Mouse (Mus musculus): Measurements from ENCODE around the gene Zbtb20. TPM values are rescaled to one million over a fixed set of nuclear protein-coding genes. Genes with fewer than 3 reads are reported as not detected.

The Zbtb20 gene
- polyA plus RNA-seq, 1 experiment = 9.6 TPM

DNA sequence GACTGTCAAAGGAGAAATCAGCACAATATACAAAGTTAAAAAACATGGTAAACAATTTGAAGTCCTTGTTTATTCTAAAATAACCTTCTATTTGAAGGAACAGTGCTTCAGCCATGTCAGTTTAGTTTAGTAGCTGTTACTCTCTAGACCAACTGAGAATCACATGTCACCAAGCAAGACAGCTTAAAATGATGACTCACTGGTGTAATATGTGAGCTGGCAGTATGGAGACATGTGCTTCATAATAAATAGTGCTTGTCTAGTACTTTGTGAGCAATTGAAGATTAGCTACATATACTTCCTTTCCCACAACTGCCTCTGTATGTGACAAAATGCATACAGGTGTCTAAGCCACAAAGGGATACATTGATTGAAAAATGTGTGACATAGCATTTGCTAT, 470.4 kb downstream of the Zbtb20 start:
- TF ChIP-seq CTCF (IDR thresholded peaks at IDR 0.05; ENCODE audit: extremely low read depth, insufficient read length, insufficient replicate concordance, low read depth, low read length) = no peak
- TF ChIP-seq POLR2A (IDR thresholded peaks at IDR 0.05; ENCODE audit: low read depth, low read length) = no peak
- H3K4me1 ChIP-seq (ENCODE audit: control insufficient read depth, insufficient read depth, insufficient read length, low read length) = no peaks in the 10 kb centered on the region

DNA sequence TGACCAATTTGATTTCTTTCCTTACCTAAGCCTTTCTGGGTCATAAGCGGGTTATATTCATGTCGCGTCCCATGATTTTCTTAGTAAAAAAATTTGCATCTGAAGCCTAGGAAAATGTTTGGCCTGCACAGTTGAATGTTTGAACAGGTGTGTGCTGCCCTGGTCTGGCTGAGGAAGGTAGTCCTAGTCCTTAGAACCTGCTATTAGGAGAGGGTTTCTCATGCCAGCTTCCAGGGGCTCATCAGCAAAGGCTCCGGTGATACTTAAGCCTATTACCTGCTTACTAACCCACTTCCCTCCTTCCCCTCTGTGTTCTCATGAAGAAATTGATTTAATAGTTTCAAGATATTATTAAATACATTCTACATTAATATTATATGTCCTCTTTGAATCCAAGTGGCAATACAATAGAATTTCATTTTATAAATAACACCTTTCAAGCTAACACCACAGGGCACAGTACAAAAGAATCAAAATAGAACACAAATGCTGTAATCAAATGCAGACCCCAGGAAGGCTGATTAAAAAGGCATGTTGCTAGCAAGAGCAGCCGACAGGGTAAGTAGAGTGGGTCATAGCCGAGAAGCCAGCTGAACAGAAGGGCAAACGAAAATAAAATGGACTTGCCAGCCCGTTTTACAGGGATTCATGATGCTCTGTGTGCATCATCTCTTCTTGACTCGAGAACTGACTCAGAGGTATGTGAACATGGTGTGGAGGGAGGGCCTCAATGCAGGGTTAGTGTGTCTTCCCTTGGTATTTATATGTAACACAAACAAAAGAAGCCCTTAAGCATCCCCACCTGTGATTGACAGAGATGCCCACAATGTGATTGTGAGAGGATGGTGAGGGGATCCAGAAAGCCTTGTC, 480.3 kb downstream of the Zbtb20 start:
- H3K4me3 ChIP-seq (ENCODE audit: low read depth, low read length) = no peak overlapping the region
- WGBS = 93% methylated on average over 9 of the region's 9 CpGs

More for the DNA sequence above, 470.4 kb downstream of the Zbtb20 start:
- Histone ChIP-seq H3K27me3 (ENCODE audit: control insufficient read depth, insufficient read depth, low read length) (no peaks in the 10 kb centered on the region), H3K36me3 (ENCODE audit: control insufficient read depth, insufficient read depth, low read length) (no peaks in the 10 kb centered on the region), H3K27ac (ENCODE audit: insufficient read depth, low read depth, low read length) (no peak overlapping the region), H3K4me3 (ENCODE audit: low read depth, low read length) (no peak overlapping the region)

DNA sequence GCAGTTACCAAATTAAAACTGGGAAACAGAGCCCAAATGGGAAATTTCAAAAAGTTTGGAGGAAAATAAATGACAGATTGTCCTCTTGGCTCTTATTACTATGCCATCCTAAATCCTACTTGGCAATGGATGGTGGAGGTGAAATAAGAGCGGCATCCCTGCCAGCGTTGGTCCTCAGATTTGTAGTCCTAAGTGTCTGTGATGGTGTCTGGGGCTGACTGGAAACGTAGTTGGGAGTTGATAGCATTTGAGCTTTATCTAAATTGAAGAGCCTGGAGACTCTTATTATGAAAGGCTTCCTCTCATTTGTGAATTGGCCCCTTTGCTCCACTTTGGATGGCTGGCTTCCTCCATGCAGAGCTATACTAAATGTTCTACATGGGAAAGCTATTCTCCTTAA, 483.9 kb downstream of the Zbtb20 start:
- 0 out of 2 replicates have a peak, but pooled peaks cover 2% of the 10 kb centered on the region for H3K4me1 ChIP-seq (ENCODE audit: control insufficient read depth, insufficient read depth, insufficient read length, low read length)
- WGBS = 84% methylated on average over 3 of the region's 3 CpGs
- TF ChIP-seq CTCF (IDR thresholded peaks at IDR 0.05; ENCODE audit: extremely low read depth, insufficient read length, insufficient replicate concordance, low read depth, low read length) (no peak), POLR2A (IDR thresholded peaks at IDR 0.05; ENCODE audit: low read depth, low read length) (no peak)
- no peak overlapping the region for H3K4me3 ChIP-seq (ENCODE audit: low read depth, low read length)
- H3K36me3 ChIP-seq (ENCODE audit: control insufficient read depth, insufficient read depth, low read length) = no peaks in the 10 kb centered on the region
- H3K27me3 ChIP-seq (ENCODE audit: control insufficient read depth, insufficient read depth, low read length) = no peaks in the 10 kb centered on the region
- H3K27ac ChIP-seq (ENCODE audit: insufficient read depth, low read depth, low read length) = no peak overlapping the region

More for the DNA sequence above, 480.3 kb downstream of the Zbtb20 start:
- no peaks in the 10 kb centered on the region for H3K4me1 ChIP-seq (ENCODE audit: control insufficient read depth, insufficient read depth, insufficient read length, low read length)
- H3K27ac ChIP-seq (ENCODE audit: insufficient read depth, low read depth, low read length) = no peak overlapping the region
- H3K36me3 ChIP-seq (ENCODE audit: control insufficient read depth, insufficient read depth, low read length) = no peaks in the 10 kb centered on the region
- H3K27me3 ChIP-seq (ENCODE audit: control insufficient read depth, insufficient read depth, low read length) = no peaks in the 10 kb centered on the region
- TF ChIP-seq CTCF (IDR thresholded peaks at IDR 0.05; ENCODE audit: extremely low read depth, insufficient read length, insufficient replicate concordance, low read depth, low read length) (no peak), POLR2A (IDR thresholded peaks at IDR 0.05; ENCODE audit: low read depth, low read length) (no peak)

DNA sequence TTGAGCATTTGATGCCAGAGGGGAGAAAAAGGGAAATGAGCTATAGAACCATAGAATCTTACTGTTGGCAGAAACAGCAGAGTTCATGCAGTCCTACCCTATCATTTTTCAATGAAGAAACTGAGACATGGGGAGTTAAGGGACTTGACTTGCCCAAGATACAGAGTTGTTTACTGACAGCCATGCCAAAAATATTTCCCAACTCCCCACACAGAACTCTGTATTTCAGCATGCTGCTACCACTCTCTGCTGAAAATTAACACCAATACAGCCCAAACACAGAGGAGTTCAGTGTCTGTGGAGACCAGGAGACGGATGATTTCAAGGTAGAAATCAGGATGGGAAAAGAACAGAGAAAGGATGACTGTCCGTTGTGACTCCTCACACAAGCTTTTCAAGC, 484.4 kb downstream of the Zbtb20 start:
- H3K4me1 ChIP-seq (ENCODE audit: control insufficient read depth, insufficient read depth, insufficient read length, low read length) = peaks cover 2% of the 10 kb centered on the region; the same call in 1 of the 2 replicates
- H3K27ac ChIP-seq (ENCODE audit: insufficient read depth, low read depth, low read length) = no peak overlapping the region
- H3K4me3 ChIP-seq (ENCODE audit: low read depth, low read length) = no peak overlapping the region
- H3K27me3 ChIP-seq (ENCODE audit: control insufficient read depth, insufficient read depth, low read length) = no peaks in the 10 kb centered on the region
- TF ChIP-seq CTCF (IDR thresholded peaks at IDR 0.05; ENCODE audit: extremely low read depth, insufficient read length, insufficient replicate concordance, low read depth, low read length) (no peak), POLR2A (IDR thresholded peaks at IDR 0.05; ENCODE audit: low read depth, low read length) (no peak)
- 88% methylated on average over 2 of the region's 2 CpGs for WGBS
- no peaks in the 10 kb centered on the region for H3K36me3 ChIP-seq (ENCODE audit: control insufficient read depth, insufficient read depth, low read length)

DNA sequence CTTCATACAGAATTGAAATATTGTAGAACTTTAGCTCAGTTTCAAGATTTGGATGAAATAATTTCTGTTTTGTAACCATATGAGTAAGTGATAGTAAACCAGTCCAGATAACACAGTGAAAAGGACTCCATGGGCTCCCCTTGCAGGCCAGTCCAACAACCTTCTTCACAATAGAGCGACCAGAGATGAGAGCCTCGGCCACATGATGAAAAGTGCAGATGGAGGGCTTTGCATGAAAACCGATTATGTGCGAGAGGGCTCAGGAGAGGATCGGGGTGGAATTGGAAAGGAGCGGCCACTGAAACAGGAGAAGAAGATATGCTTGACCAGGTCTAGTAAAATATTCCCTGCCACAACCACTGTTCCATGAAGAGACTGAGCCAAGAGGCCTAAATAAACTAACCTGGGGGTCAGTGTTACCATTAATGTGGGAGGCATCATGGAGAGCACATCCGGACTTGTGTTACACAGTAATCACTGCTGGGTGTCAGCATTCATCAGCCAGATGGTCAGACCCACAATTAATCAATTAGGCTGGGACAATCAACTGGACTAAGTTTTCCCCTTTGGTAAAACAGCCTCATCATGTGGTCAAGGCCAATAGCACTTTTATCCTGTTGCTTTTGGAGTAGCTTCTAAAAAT, 485.3 kb downstream of the Zbtb20 start:
- TF ChIP-seq POLR2A (IDR thresholded peaks at IDR 0.05; ENCODE audit: low read depth, low read length) (no peak), CTCF (IDR thresholded peaks at IDR 0.05; ENCODE audit: extremely low read depth, insufficient read length, insufficient replicate concordance, low read depth, low read length) (no peak)
- Histone ChIP-seq H3K36me3 (ENCODE audit: control insufficient read depth, insufficient read depth, low read length) (no peaks in the 10 kb centered on the region), H3K27me3 (ENCODE audit: control insufficient read depth, insufficient read depth, low read length) (no peaks in the 10 kb centered on the region), H3K27ac (ENCODE audit: insufficient read depth, low read depth, low read length) (no peak overlapping the region), H3K4me1 (ENCODE audit: control insufficient read depth, insufficient read depth, insufficient read length, low read length) (peaks cover 2% of the 10 kb centered on the region; the same call in 1 of the 2 replicates), H3K4me3 (ENCODE audit: low read depth, low read length) (no peak overlapping the region)
- 93% methylated on average over 7 of the region's 7 CpGs for WGBS

DNA sequence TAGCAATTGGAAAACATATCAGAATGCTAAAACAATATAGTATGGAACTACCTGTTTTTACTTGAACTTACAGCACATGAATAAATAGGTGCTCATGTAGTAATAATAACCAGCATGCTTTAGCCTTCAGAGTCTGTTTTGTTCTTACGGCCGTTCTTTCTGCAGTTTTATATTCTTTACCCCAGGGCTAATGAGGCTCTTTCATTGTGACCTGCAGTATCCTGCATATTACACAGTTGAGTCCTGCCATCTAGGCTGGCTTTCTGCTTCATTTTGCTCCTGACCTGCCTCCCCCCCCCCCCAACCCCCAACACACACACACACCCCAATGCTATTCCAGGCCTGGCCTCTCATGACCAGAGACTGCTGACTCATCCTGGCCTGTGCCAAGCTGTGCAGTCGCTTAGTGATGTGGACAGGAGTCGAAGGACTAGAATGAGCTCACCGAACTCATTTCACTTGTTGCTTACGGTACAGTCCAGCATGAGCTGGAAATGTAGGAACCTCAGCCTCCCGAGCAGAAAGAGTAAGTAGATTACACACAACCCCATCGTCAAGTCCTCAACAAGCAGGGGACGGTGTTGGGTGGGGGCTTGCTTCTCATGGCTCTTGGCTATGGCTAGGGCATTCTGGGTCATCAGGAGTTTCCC, 487.1 kb downstream of the Zbtb20 start:
- WGBS = 70% methylated on average over 9 of the region's 9 CpGs
- H3K27me3 ChIP-seq (ENCODE audit: control insufficient read depth, insufficient read depth, low read length) = no peaks in the 10 kb centered on the region
- TF ChIP-seq CTCF (IDR thresholded peaks at IDR 0.05; ENCODE audit: extremely low read depth, insufficient read length, insufficient replicate concordance, low read depth, low read length) (no peak), POLR2A (IDR thresholded peaks at IDR 0.05; ENCODE audit: low read depth, low read length) (no peak)
- H3K27ac ChIP-seq (ENCODE audit: insufficient read depth, low read depth, low read length) = peak overlapping the region; percentile 79
- H3K36me3 ChIP-seq (ENCODE audit: control insufficient read depth, insufficient read depth, low read length) = no peaks in the 10 kb centered on the region
- peaks cover 2% of the 10 kb centered on the region; the same call in 1 of the 2 replicates for H3K4me1 ChIP-seq (ENCODE audit: control insufficient read depth, insufficient read depth, insufficient read length, low read length)
- H3K4me3 ChIP-seq (ENCODE audit: low read depth, low read length) = peak overlapping the region; percentile 45

Measured in small intestine, adult 2 months (tissue).